Mouse (Mus musculus) B cell, adult 2 months (primary cell): ENCODE measurements around the gene Trdn.

Experiments used
- DNase-seq, 2 experiments: peaks; one replicate each; pipeline ENCODE4 v3.0.0; 2022

Trdn gene

DNA sequence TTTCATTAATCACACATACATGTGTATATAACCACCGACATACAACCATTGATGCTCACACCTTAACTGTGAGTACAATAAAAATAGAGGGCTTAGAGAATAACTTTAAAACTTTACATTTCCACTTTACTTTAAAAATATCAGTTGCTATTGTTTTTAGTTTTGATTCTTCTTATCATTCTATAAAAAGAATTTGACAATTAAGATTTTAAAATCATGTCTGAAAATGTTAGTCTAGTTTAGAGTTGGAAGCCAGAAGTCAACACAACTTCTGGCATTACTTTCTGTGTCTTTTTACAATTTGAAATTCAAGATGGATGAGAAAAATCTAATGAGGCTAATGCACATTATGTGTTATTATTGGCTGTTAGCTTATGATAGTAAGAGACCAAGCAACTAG lies at the start of gene Trdn:
TSS of gene Trdn (plus strand) at position 301 of the 400 bp plus-strand sequence.
- no peak for DNase-seq

DNA sequence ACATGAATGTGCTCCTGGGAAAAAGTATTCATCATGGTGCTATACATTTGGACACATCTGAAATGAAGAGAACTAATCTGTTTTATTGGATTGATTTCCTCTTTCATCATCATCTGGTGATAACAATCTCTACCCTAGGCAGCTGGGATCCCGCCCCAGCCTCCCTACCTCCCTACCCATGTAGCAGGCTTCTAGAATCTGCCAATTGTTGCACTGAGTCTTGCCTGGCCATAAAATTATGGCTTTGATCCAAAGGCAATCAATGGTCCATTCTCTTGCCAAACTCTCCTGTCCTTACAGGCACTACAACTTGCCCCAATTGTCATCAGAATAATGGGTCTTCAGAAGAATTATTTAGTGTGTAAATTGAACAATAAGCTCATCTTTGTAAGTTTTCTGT lies 19.6 kb upstream of the Trdn start:
- DNase-seq = no peak

DNA sequence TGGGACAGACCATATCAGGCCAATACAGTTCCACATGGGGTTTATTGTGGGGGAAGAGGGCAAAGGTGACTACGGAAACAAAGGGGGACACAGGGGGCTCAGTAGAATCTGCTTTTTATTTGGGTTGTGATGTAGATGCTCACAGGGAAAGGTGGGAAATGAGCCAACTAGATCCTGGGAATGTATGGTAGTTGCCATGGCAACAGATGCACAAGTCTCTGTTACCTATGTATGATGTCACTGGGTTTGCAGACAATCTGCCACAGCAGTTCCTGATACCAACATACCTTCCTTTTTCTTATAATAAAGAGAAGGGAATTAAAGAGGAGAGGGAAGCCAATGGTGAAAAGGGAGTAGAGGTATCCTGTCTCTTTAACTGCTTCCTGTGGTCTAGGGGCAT lies 14.8 kb upstream of the Trdn start:
- DNase-seq = no peak

DNA sequence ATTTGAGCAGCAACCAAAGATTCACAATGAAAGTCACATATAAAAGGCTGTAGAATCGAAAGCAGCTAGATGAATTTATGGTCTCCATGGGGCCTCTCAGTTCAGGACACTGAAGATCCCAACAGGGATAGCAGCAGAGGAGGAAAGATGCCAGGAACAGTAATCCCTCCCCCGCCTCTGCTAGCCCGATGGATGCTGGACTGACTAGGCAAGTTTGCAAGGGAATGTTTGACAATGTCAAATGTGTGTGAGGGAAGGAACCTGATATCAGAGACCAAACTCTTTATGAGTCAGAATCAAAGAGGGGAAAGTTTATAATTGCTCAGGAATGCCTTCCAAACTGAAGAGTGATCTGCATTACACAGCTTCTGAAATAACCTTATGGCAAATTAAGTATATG lies 7.2 kb upstream of the Trdn start:
- DNase-seq = no peak

DNA sequence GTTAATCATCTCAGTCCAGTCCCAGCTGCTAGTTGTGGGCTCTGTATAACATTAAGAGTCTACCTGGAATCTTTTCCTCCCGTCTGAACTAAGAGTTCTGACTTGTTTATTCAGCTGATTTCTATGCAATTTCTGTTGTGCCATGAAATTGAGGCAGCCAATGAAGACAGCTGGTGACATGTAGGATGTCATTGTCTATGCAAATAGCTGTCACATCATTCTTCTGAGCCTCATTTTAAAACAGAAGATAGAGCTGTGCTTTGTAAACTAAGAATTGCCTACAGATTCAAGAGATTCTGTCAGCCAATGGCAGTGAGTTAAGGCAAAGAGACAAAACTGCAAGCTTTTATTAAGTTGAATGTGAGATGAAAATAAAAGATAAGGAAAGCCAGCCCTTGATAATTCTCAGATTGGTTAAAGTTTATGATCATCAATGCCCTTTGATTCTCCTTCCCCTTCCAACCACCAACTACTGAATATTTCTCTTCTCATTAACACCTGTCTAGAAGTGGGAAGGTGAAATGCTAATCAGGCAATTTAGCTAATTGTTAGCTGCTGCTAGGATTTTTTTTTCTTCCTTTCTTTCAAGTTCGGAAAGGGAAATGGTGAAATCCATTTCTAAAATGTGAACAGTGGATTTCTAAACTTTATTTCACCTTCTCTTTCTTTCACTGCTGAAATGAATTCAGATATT lies 1.9 kb downstream of the Trdn start:
- no peak for DNase-seq

DNA sequence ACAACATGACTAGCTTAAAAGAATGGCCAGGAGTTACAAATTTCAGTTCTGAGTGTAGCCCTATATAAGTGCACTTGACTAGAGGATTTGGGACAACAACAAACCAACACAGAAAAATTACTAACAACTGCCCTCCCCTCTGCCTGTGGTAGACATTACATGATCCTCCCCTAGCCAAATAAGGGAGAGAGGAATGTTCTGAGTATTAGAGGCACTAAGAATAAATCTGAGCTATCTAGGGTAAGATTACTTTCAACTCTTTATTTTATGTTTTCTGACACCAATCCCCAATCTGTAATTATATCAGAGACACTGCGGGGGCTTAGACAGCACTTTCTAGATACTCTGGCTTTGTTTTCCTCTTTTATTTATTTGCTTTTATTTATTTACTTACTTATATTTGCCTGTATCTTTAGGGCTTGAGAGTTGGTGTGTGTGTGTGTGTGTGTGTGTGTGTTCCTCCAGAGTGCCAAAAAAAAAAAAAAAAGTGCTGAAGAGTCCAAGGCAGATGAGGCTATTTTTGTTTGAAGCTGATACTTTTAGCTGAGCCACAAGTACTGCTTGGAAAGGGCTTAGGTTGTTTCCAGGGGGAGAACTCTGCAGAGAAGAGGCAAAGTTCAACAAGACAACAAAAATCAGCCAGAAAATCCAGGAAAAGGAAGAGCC lies 2.7 kb downstream of the Trdn start:
- DNase-seq = no peak

DNA sequence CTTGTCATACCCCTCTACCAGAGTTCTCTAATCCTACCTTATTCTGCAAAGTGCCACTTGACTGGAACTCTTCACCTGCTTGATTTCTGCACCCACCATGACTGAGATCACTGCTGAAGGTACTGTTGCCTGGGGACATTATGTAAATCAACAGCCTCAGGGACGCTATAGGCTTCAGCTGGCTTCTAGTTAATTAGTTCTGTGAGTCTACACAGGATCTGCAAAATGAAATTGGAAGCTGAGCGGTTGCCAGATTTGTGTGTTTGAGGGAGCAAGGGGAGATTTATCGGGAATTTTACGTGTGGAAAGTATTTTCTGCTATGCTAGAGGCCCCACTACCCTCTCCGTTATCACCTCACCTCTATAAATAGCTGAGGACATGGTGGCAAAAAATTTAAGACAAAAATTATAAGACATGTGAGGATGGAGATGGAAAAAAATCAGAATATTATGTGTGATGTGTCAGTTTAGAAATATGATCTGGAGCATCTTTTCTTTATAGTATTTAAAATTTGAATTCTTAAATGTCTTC lies 3.3 kb downstream of the Trdn start:
- DNase-seq = no peak

DNA sequence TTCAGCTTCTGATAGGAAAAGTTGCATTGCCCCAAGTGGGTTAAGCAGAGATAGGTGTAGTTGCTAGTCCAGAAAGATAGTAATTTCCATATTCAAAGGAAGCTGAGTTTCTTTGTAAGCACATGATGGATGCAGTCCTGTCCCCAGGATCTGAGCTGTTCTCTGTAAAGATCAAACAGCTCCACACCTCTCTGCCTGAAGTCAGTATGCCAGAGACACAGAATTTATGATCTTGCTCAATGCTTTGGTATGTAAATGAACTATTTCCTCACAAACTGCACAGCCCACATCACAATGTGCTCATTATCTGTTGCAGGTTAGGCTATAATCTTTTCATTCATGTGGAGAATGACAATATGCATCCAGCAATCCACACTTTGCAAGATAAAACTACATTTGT lies 8.0 kb downstream of the Trdn start:
- no peak for DNase-seq

DNA sequence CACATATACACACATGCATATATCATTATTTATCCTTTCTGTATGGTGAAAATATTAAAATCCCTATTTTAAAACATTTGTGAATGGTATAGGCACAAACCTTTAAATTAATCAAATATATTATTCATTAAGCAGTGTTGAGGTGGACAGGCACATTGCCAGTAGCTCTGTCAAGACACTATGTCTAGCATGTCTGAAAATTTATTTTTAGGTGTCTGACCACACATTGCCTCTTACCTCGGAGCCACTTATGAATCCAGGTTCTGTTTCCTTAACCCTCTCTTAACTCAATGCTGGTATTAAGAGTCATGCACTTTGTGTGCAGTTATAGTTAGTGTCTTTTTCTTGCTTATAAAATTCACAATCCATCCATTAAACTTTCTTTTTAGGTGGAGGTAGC lies 12.0 kb downstream of the Trdn start:
- no peak for DNase-seq

DNA sequence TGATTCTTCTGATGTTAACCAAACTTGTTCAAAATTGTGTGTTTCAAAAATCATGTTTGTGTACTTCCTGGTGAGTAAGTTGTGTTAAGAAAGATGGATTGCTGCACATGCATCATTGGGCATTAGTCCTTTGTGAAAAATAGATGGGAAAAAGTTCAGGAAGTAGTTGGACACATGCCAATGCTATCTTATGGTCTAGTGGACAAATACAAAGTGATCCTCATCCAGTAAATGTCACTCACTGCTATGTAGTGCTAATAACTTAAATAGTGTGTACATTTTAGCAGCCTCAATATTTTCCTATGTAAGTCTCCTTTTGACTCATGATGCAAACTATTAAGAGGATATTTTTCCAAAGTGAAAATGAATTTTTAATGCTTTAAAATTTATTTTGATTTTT lies 27.6 kb downstream of the Trdn start:
- no peak for DNase-seq

DNA sequence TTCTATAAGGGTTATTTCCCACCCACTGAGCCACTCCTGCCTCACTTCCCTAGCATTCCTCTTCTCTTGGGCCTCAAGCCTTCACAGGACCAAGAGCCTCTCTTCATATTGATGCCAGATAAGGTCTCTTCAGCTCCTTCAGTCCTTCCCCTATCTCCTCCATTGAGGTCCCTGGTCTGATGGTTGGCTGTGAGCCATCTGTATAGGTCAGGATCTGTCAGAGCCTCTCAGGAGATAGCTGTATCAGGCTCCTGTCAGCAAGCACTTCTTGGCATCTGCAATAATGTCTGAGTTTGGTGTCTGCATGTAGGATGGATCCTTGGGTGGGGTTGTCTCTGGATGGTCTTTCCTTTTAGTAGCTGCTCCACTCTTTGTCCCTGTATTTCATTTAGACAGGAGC lies 42.7 kb downstream of the Trdn start:
- DNase-seq = no peak

DNA sequence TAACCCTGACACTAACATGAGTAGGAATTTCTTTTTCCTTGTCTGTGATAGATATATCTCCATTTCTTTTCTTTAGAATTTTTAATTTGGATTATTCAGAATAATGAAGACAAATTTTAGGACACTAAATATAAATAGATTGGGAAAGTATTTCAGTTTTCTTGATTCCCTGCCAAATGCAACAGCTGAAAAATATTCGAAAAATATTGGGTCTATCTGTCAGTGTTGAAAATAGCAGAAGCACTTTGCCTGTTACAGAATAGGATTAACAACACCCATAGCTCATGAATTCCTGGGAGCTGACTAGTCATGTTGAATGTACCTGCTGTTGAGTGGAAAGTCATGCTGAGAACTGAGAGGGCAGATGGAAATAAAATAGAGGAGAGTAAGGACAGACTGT lies 64.6 kb downstream of the Trdn start:
- DNase-seq = no peak

DNA sequence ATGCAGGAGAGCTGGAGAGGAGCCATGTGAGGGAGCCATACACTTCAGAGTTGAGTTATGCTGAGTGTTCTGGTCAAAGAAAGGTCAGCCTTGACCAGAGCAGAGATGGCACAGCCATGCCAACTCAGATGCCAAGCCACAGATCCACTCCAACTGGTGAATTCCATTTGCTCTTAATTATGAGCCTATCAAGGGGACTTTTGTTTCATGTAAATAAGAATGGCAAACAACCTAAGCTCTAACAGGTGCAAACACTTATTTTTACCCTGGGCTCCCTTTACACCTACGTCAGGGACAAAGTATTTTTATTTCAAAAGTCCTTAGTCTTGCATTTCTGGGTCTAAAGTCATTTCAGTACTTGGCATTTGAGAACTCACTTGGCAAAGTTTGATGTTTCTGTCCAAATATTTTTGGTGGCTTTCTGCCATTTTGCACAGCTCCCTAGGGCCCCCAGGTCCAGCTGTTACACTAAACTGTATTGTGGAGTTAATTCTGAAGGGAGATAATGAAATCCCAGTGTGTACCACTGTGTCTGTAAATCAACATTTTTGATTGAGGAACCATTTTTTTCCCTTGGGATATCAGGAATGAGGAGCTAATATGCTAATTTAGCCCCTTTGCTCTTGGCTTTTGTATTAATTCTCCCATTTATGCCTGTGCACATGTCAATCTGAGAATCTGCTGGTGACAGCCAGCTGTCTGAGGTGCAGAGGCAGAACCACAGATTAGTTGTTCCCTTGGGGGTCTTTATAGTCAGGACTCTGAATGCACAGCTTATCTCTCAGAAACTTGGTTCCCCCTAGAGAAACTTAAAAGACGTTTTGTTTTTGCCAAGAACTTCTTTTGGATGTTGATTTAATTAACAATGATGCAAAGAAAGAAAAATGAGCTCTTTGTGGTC lies 99.6 kb downstream of the Trdn start:
- no peak for DNase-seq

DNA sequence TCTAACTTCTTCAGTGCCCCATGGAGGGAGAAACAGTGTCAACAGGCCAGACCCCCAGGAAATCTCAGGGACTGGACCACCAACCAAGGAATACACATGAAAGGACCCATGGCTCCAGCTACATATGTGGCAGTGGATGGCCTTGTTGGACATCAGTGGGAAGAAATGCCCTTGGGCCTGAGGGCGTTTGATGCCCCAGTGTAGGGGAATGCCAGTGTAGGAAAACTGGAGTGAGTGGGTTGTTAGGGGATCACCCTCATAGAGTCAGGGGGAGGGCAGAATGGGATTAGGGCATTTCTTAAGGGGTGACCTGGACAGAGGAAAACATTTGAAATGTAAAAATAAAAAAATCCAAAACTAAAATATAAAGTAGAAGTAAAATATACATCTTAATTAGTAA lies 108.7 kb downstream of the Trdn start:
- no peak for DNase-seq

DNA sequence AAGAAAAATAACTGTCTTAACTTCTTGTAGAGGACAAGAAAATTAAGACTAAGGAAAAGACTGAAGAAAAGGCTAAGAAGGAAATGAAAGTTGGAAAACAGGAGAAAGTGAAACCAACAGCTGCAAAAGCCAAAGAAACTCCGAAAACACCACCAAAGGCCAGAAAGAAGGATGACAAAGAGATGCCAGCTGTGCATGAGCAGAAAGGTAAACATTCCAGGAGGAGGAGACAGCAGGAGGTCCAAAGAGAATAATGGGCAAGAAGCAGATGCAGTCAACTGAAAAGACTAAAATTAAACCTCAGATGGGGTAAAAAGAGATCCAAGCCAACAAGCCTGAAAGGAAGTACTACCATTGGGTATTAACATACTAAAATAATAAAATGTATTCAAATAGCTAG lies 115.6 kb downstream of the Trdn start:
- no peak for DNase-seq

DNA sequence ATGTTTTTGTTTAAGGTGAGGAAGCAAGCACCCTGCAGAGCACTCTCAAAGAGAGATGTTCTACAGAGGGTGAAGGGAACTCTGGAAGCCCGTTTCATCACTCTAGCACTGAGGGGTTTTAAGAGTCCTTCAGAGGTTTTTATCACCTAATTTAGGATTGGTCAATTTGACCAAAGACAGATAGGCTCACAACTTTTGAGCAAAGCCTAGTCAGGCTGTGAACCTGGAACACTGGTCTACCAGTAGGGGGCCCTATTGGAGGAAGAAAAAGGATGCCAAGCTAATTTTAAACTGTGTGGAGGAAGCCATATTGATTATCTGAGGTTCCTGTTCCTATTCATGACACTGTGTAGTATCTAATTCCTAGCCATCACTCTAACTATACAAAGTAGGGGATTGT lies 117.9 kb downstream of the Trdn start:
- no peak for DNase-seq

DNA sequence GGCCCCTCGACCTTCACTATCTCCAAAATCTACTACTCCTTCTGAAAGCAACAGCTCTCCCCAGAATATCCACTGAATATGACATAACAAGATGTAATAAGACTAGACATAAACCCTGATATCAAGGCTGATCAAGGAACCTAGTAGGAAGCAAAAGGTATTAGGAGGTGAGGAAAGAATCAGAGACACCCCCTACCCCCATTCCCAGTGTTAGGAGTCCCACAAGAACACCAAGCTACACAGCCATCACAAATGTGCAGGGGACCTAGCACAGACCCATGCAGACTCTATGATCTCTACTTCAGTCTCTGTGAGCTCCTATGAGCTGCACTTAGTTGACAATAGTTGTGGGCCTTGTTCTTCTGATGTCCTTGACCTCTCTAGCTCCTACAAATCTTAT lies 130.1 kb downstream of the Trdn start:
- DNase-seq = no peak

DNA sequence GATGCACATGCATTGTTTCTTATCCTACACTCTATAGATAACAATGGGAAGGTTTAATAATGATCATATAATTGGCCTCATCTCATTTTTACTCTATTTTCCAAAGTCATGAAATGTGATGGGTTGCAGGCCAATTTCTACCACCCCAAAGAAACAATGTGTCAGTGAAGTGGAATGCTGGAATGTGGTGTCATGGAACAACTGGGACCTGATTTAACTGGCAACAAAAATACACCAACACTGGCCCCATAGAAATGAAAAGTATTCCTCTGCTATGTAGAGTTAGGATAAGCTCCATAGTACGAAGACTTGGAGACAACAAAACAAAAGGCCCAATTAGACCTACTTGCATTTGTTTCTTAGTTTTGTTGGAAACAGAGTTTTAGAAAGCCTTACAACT lies 173.6 kb downstream of the Trdn start:
- DNase-seq = no peak

DNA sequence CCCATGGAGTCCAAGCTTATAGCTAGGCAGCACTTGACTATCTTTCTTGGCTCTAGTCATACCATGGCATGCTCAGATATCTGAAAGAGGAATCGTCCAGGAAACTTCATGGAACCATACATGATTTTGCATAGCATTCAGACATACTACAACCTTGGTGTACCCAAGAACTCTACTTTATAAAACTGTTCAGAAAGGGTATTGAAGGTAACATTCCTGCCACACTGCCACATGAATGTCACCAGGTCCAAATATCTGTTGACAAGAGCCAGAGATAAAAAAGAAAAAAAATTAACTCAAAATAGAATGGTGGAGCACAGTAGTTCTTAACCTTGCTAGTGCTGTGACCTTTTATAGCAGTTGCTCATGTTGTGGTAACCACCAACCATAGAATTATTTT lies 175.8 kb downstream of the Trdn start:
- DNase-seq = no peak

DNA sequence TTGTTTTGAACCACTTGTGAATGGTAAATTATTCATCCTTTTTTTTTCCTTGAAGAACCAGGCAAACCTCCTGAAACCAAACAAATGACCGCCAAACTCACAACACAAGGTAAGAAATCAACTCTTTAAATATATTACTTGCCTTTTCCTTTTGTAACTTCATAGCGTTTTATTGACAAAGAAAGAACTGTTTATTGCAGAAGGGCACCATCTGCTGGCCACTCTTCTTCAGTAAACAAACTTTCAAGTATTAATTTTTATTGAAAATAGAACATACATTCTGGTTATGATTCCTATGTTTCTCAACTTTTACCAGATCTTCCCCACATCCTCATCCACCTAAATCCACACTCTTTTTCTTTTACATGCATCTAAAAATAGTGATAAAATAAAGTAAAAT lies 224.6 kb downstream of the Trdn start:
- DNase-seq = no peak

DNA sequence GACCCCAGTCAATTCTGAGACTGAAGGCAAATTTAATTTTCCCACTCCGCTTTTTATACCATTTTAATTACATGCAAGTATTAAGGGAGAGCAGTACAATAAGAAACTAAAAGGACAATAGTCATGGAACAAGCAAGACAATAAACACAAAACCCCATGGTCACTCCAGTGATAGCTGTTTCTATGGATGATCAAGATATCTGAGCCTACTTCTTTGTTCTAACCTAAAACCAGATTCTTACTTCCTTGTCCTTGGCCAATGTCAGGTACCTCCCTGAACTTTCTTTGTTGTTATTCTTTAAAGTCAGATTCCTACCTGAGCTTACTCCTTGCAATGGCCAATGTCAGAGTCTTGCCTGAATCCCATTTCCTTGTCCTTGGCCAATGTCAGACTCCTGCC lies 272.7 kb downstream of the Trdn start:
- no peak for DNase-seq

DNA sequence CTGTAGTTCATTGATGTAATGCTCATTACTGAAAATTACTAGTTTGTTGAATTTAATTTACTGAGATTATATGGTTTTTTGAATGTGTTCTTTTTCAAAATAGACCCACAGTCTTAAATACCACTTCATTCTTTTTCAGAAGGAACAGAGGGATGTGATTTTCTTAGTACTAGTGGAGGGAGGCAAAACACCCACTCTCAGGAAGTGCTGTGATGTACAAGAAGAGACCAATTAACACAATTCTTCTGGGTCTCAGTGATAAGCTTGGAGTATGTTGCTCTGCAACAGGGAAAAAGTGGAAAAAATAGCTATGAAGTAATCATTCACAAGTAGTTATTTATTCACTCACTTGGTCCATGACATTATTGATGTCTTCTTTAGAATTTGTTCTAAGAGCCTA lies 286.2 kb downstream of the Trdn start:
- DNase-seq = no peak

DNA sequence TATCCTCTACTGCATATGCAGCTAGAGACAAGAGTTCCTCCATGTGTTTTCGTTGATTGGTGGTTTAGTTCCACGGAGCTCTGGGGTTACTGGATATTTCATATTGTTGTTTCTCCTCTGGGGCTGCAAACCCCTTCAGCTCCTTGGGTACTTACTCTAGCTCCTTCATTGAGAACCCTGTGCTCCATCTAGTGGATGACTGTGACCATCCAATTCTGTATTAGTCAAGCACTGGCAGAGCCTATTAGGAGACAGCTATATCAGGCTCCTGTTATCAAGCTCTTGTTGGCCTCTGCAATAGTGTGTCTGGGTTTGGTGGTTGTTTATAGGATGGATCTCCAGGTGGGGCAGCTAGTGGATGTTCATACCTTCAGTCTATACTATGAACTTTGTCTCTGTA lies 290.2 kb downstream of the Trdn start:
- DNase-seq = no peak
